Comparison of ENCODE assay signal across 8 mouse cellular contexts in the genomic region with DNA sequence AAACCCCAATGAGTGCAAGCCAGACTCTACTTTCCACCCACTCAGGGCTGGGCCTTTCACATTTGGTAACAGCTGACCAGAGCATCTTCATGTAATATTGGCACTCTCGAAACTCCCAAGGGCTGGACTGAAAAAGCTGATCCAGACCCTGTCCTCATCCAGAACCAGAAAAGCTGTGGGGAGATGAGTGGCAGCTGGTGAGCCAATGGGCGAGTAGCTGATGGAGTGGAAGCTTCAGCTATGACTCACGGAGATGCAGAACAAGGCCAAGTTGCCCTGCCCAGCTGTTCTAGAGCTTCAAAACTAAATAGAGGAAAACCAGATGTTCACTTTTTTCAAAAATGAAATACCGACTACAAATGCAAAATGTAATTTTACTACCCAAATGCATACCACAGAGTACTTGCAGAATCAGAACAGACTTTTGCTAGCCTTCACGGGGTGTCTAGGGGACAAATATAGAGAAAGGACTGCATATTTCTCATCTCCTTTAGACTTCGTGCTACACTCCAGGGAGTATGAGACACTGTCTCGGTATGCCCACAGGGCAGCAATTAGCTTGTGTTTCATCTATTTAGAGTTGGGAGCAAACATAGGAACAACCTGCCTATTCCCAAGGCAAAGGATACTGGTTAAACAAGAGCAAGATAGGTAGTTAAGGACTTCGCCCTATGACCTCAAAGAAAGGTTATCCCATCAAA. TPM values are rescaled to one million over a fixed set of nuclear protein-coding genes. Genes with fewer than 3 reads are reported as not detected.
DNase-seq lines count a peak whose midpoint lies in the region; ATAC-seq lines count a peak whose summit lies in the region.

No protein-coding gene starts in this region.

- peak; percentile 10 for DNase-seq in kidney, adult 11 months
- no peak for DNase-seq in kidney, adult 9 months
- peak; percentile 81 for DNase-seq in adipocyte (ENCODE audit: low spot score)
- peak; percentile 91 for DNase-seq in heart, adult 9 months (ENCODE audit: low spot score in 2 of 2)
- DNase-seq in lung, postnatal 4 days = peak; percentile 64 to 88
- DNase-seq in right cerebral cortex, postnatal 4 days = no peak

- no peak for ATAC-seq in megakaryocyte progenitor cell, adult 5-6 weeks (replicated peaks; ENCODE audit: poor library complexity)
- no peak for ATAC-seq in erythroblast, adult 5-6 weeks (replicated peaks; ENCODE audit: low FRiP score, poor library complexity, severe bottlenecking)

RNA-seq across cellular contexts. Expression of gene Ccdc80, which starts 22.7 kb away (rescaled TPM):
- 0.12 and 0.32 TPM in 2 replicates for total RNA-seq in megakaryocyte progenitor cell, adult 5-6 weeks (2015)
- 0.71 and 3.1 TPM in 2 replicates for total RNA-seq in megakaryocyte progenitor cell, adult 5-6 weeks (2017)
- 1.3 TPM in 1 of 2 replicates, not detected in the other for total RNA-seq in erythroblast, adult 5-6 weeks (2015; ENCODE audit: low replicate concordance)
- total RNA-seq in erythroblast, adult 5-6 weeks (2017; ENCODE audit: low replicate concordance) = not detected in 2 replicates

Comparison
In these comparisons a context has a peak if more than half of its experiments do, and no peak if none do; other contexts are left out.
1. DNase-seq: peak in kidney, adult 11 months (single experiment), adipocyte (single experiment), heart, adult 9 months (2 of 2) and lung, postnatal 4 days (2 of 2); none in kidney, adult 9 months (single experiment) and right cerebral cortex, postnatal 4 days (single experiment).